Mouse (Mus musculus) embryonic facial prominence, embryonic 14.5 days (tissue): ENCODE data around the gene Golph3. TPM values are rescaled to one million over a fixed set of nuclear protein-coding genes. Genes with fewer than 3 reads are reported as not detected.
A peak's percentile ranks its signal among the peaks of the same experiment; 100 is the strongest.

Experiments used
- ATAC-seq: fragments of 200-750 bp; cut with Nextera tagmentation; 2 replicates; pipeline ENCODE4 v1.8.0; 2017; ENCODE audit warnings: low read depth, moderate number of reproducible peaks, moderate TSS enrichment
- DNase-seq: peaks from one replicate; pipeline ENCODE4 v3.0.0-alpha.2; 2015; ENCODE audit warnings: low spot score
- H3K27ac ChIP-seq: fragments of 300-500 bp; sonication (generic); replicated peaks from 2 replicates; pipeline ENCODE4 v1.5.1; 2014; ENCODE audit warnings: low read depth, mild to moderate bottlenecking, low read length, moderate library complexity
- H3K27me3 ChIP-seq: fragments of 300-500 bp; sonication (generic); replicated peaks from 2 replicates; pipeline ENCODE4 v1.6.1; 2014; ENCODE audit warnings: low read length; ENCODE audit not compliant: control insufficient read depth, insufficient read depth
- H3K36me3 ChIP-seq: fragments of 300-500 bp; sonication (generic); 2 replicates; pipeline ENCODE4 v1.6.1; 2014; ENCODE audit warnings: low read length, mixed read lengths; ENCODE audit not compliant: control insufficient read depth, insufficient read depth
- H3K4me1 ChIP-seq: fragments of 300-500 bp; sonication (generic); 2 replicates; pipeline ENCODE4 v1.6.1; 2014; ENCODE audit warnings: antibody characterized with exemption, low read length; ENCODE audit not compliant: control insufficient read depth, insufficient read depth
- H3K4me2 ChIP-seq: fragments of 300-500 bp; sonication (generic); 2 replicates; pipeline ENCODE4 v1.6.1; 2014; ENCODE audit warnings: low read depth, mild to moderate bottlenecking, low read length, moderate library complexity, mixed read lengths
- H3K4me3 ChIP-seq: fragments of 300-500 bp; sonication (generic); 2 replicates; pipeline ENCODE4 v1.5.1; 2014; ENCODE audit warnings: low read depth, mild to moderate bottlenecking, low read length
- H3K9ac ChIP-seq: fragments of 300-500 bp; sonication (generic); 2 replicates; pipeline ENCODE4 v1.6.1; 2014; ENCODE audit warnings: low read depth, mild to moderate bottlenecking, low read length, moderate library complexity, mixed read lengths
- H3K9me3 ChIP-seq: fragments of 300-500 bp; sonication (generic); 2 replicates; pipeline ENCODE4 v1.6.1; 2016; ENCODE audit warnings: low read length; ENCODE audit not compliant: control insufficient read depth
- WGBS: fragments of 180-500 bp; shearing (Covaris S2); extraction: QIAGEN DNeasy Blood & Tissue Kit; methylation state at CpG from one replicate; pipeline ENCODE4 v1.1.7; 2014; 5-methylcytosine and 5-hydroxymethylcytosine counted together
- polyA plus RNA-seq: library from polyadenylated mRNA; unstranded; fragments of >200 nt; fragmentation: Nextera tagmentation; extraction: Ambion mirVana; gene quantifications from 2 replicates; pipeline ENCODE4 v1.2.1, GENCODE M21; 2014

The Golph3 gene
- polyA plus RNA-seq, 1 experiment from 2014 or later = 118 TPM

DNA sequence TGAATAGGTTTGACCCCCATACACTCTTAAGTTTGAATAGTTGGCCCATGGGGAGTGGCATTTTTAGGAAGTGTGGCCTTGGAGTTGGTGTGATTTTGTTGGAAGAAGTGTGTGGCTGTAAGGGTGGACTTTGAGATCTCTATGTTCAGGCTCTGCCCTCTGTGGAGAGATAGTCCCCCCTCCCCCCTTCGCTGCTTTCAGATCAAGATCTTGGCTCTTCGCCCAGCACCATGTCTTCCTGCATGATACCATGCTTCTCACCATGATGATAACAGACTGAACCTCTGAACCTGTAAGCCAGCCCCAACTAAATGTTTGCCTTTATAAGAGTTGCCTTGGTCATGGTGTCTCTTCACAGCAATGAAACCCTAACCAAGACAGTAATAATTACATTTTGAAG is 29.5 kb upstream of the Golph3 start:
- no peaks in the 10 kb centered on the region for H3K9me3 ChIP-seq
- no peak overlapping the region for H3K4me2 ChIP-seq
- 85% methylated on average over 2 of the region's 2 CpGs for WGBS
- no peak overlapping the region for H3K27ac ChIP-seq
- no peak for ATAC-seq
- no peak overlapping the region for H3K4me3 ChIP-seq
- H3K4me1 ChIP-seq = no peaks in the 10 kb centered on the region
- H3K9ac ChIP-seq = no peak overlapping the region
- H3K27me3 ChIP-seq = no peaks in the 10 kb centered on the region
- no peak for DNase-seq
- H3K36me3 ChIP-seq = no peaks in the 10 kb centered on the region

DNA sequence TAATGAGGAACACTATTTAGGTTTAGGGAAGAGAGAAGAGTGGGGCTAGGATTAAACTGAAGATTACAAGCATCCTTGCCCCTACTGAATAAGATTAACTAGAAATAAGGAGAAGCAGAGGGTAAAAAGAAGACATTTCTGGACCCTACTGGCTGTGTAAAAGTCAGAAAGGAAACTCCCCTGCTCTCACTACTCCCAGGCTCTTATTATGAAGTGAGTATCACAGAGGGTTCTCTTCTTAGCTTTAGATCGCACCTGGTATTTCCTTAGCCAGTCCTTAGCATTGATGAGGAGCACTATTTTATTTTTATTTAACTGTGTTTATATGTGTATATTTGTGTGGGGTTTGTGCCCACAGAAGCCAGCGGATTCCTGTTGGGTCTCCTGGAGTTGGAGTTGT is 25.0 kb upstream of the Golph3 start:
- Histone ChIP-seq H3K4me2 (no peak overlapping the region), H3K4me3 (no peak overlapping the region), H3K9ac (no peak overlapping the region), H3K27ac (no peak overlapping the region), H3K36me3 (no peaks in the 10 kb centered on the region), H3K4me1 (no peaks in the 10 kb centered on the region), H3K27me3 (no peaks in the 10 kb centered on the region), H3K9me3 (no peaks in the 10 kb centered on the region)
- WGBS = 46% methylated on average over 2 of the region's 2 CpGs
- ATAC-seq = no peak
- DNase-seq = no peak

DNA sequence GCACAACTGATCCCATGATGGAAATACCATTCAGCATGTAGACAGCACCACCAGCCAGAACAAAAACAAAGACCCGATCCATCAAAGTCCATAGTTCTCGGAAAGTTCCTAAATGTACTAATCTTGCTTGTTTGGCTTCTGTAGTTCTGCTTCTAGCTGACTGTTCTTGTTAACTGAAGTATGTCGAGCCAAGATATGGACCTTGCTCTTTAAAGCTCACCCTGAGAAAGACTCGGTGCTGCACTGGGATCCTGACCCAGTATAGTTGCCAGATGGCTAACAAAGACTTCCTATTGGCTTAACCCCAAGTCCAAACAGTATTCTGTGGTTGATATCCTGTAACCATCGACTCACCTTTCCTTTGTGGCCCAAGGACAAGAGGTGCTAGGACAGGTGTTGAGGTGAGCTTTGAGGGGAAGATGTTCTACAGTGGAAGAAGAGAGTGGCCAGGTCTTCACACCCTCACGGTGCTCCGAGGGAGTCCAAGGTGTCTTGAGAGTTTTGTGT is 23.0 kb upstream of the Golph3 start:
- Histone ChIP-seq H3K4me2 (no peak overlapping the region), H3K4me3 (no peak overlapping the region), H3K9me3 (no peaks in the 10 kb centered on the region), H3K27ac (no peak overlapping the region), H3K36me3 (no peaks in the 10 kb centered on the region), H3K27me3 (no peaks in the 10 kb centered on the region), H3K9ac (no peak overlapping the region), H3K4me1 (no peaks in the 10 kb centered on the region)
- WGBS = 82% methylated on average over 7 of the region's 7 CpGs
- ATAC-seq (no peak), DNase-seq (no peak)

DNA sequence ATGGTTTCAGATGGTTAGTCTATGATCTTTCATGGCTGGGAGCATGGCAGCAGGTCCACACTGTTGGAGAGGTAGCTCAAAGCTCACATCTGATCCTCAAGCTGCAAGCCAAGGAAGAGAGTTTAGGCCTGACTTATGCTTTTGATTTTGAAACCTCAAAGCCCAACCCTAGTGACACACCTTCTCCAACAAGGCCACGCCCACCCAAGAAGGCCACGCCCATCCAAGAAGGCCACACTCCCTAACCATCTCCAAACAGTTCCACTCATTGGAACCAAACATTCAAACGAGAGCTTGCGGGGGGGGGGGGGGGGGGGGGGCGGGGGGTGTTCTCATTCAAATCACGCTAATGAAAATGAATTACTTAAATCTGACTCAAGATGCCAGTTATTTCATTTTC is 19.5 kb upstream of the Golph3 start:
- H3K9me3 ChIP-seq = no peaks in the 10 kb centered on the region
- no peak overlapping the region for H3K27ac ChIP-seq
- 95% methylated on average over 4 of the region's 6 CpGs for WGBS
- H3K4me3 ChIP-seq = no peak overlapping the region
- H3K4me1 ChIP-seq = no peaks in the 10 kb centered on the region; the same call in 1 of the 2 replicates
- no peaks in the 10 kb centered on the region for H3K36me3 ChIP-seq
- ATAC-seq (no peak), DNase-seq (no peak)
- H3K9ac ChIP-seq = no peak overlapping the region
- no peaks in the 10 kb centered on the region for H3K27me3 ChIP-seq
- H3K4me2 ChIP-seq = no peak overlapping the region

DNA sequence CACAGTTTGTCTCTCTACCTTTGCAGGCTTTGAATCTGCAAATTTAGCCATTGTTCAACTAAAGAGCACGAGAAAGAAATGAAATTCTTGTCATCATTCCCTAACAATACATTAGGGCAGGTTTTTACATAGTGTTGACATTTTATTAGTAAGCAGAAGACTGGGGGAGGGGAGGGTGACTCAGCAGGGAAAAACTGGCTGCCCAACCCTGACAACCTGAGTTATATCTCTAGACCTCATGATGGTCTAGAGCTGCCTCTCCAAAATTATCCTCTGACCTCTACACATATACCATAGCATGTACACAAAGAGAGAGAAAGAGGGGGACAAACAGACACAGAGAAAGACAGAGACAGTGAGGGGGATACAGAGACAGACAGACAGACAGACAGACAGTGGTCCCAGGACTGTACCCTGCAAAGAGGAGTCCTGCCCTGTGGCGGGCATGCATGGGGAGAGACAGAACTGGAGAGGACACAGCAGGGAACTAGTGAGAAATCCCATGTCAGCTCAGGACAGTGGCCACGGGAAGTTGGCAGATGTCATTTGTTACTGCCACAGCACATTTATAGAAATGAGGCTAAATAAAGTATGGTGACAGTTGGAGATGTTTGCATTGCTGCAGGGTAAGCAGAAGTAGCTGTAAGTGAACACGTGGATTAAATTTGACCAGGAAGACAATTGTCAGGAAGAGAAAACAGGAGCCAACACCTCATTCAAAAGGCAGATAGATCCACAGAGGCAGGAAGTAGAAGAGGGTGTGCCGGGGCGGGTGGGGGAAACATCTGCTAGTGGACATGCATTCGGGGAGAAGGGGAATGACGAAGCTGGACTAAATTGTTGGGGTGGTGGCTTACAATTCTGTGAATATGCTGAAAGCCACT is 14.8 kb upstream of the Golph3 start:
- Histone ChIP-seq H3K9ac (no peak overlapping the region), H3K36me3 (no peaks in the 10 kb centered on the region), H3K9me3 (no peaks in the 10 kb centered on the region), H3K27me3 (no peaks in the 10 kb centered on the region), H3K4me1 (no peaks in the 10 kb centered on the region; the same call in 1 of the 2 replicates), H3K4me2 (no peak overlapping the region), H3K4me3 (no peak overlapping the region), H3K27ac (no peak overlapping the region)
- WGBS = 51% methylated on average over 8 of the region's 8 CpGs
- ATAC-seq (no peak), DNase-seq (no peak)

DNA sequence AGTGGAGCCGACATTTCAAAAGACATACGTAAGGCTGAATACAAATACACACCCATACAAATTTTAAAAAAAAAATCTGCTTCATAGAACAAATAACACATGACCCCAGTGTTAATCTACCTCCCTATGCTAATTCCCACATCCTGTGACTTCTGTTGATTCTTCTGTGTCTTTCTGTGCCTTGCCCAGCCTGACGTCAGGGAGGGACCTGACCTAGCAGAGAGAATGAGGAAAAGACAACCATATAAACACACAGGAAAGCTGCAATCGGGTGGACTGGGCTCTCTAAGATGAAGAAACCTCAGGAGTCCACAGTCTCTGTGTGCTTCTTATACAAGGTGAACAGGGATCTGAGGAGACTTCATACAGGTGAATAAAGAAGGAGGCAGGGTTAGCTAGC is 14.1 kb upstream of the Golph3 start:
- H3K27me3 ChIP-seq = no peaks in the 10 kb centered on the region
- no peaks in the 10 kb centered on the region; the same call in 1 of the 2 replicates for H3K4me1 ChIP-seq
- WGBS = 60% methylated on average over 4 of the region's 4 CpGs
- H3K27ac ChIP-seq = no peak overlapping the region
- ATAC-seq (no peak), DNase-seq (no peak)
- H3K4me3 ChIP-seq = no peak overlapping the region
- H3K9ac ChIP-seq = no peak overlapping the region
- H3K36me3 ChIP-seq = no peaks in the 10 kb centered on the region
- no peaks in the 10 kb centered on the region for H3K9me3 ChIP-seq
- H3K4me2 ChIP-seq = no peak overlapping the region

DNA sequence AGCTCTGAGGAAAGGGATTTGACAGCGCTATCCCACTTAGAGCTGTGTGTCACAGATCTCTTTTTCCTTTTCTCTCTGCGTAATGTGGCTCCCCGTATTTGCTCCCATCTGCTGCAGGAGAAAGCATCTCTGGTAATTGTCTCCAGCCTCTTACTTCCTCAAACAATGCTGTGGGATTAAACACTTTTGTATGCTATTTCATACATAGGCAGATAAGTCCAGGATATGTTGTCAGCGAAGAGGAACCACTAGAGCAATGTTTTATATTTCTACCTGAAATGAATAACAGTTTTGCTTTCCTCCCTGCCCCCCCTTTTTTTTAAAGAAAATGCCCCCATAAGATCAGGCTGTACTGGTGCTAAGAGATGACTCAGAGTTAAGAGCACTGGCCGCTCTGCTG is 12.7 kb upstream of the Golph3 start:
- Histone ChIP-seq H3K27ac (no peak overlapping the region), H3K9me3 (no peaks in the 10 kb centered on the region), H3K9ac (no peak overlapping the region), H3K27me3 (no peaks in the 10 kb centered on the region), H3K4me2 (no peak overlapping the region), H3K4me3 (no peak overlapping the region), H3K4me1 (no peaks in the 10 kb centered on the region; the same call in 1 of the 2 replicates), H3K36me3 (no peaks in the 10 kb centered on the region)
- 85% methylated on average over 5 of the region's 5 CpGs for WGBS
- DNase-seq (no peak), ATAC-seq (no peak)

DNA sequence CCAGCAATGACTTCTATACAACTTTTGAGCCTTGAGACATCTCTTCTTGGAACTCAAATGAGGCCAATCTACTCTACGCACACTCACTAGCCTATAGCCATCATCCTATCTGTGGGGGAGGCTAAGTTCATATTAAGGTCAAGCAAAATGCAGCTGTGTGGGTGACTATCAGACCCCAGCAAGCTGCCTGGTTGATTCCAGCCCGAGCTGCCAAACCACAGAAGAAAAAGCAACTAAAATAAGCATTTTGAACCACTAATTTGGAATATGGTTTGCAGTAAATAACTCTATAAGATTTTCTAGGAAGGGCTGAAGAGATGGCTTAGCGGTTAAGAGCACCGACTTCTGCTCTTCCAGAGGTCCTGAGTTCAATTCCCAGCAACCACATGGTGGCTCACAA is 10.6 kb upstream of the Golph3 start:
- H3K27me3 ChIP-seq = no peaks in the 10 kb centered on the region
- ATAC-seq (no peak), DNase-seq (peak; percentile 66)
- no peak overlapping the region for H3K4me2 ChIP-seq
- WGBS = 80% methylated on average over 4 of the region's 4 CpGs
- no peaks in the 10 kb centered on the region; the same call in 1 of the 2 replicates for H3K4me1 ChIP-seq
- no peak overlapping the region for H3K27ac ChIP-seq
- no peak overlapping the region for H3K4me3 ChIP-seq
- H3K9me3 ChIP-seq = no peaks in the 10 kb centered on the region
- H3K36me3 ChIP-seq = no peaks in the 10 kb centered on the region
- H3K9ac ChIP-seq = no peak overlapping the region

DNA sequence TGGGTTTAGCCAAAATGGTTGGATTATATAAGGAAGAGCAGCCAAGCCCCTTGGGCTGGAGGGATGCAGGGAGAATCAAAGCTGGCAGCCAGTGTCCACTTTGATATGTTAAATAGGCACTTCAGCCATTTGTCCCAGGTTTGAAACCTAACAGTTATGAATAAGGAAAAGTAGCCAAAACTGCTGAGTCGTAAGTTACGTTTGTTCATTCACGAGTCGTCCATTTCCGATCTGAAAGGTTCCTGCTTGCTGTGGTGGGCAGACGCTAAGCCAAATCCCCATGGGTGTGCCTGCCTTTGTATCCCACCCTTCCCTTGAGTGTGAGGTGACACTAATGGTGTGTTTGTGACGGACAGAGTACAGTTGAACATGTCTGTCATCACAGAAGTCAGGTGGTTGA is 9.8 kb upstream of the Golph3 start:
- no peak overlapping the region for H3K27ac ChIP-seq
- H3K4me2 ChIP-seq = no peak overlapping the region
- DNase-seq (no peak), ATAC-seq (no peak)
- H3K36me3 ChIP-seq = no peaks in the 10 kb centered on the region
- 91% methylated on average over 7 of the region's 7 CpGs for WGBS
- H3K27me3 ChIP-seq = no peaks in the 10 kb centered on the region
- H3K4me1 ChIP-seq = no peaks in the 10 kb centered on the region; the same call in 1 of the 2 replicates
- H3K9me3 ChIP-seq = no peaks in the 10 kb centered on the region
- H3K9ac ChIP-seq = no peak overlapping the region
- H3K4me3 ChIP-seq = no peak overlapping the region
